31 mouse cellular contexts compared by ENCODE assay signal in the genomic region with DNA sequence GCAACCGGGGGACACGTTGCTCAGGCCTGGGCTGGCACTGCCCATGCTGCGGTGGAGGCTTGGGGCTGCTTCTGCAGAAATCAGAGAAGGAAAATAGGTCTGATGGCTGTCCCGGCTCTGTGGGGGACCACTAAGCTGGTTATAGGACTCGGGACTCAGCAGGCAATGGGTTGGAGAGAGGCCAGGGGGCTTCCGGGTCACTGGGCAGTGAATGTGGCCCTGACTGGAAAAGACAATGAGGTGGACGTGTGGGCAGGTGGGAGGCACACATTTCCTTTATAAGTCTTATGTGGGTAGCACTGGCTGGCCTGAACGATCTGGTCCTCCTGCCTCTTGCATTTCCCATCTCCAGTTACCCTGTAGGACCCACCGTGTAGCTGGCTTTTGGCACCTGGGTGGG. TPM values are rescaled to one million over a fixed set of nuclear protein-coding genes. Genes with fewer than 3 reads are reported as not detected.
A peak's percentile ranks its signal among the peaks of the same experiment; 100 is the strongest.
DNase-seq lines count a peak whose midpoint lies in the region; ATAC-seq and TF ChIP-seq lines count a peak whose summit lies in the region.
"Had no signal": no experiment of that assay in that cellular context is flagged by ENCODE, and none has a peak within 500 bp of the region (broad histone marks: within the 10 kb centered on the region; RNA-seq: fewer than 3 reads in every experiment).

No protein-coding gene starts in this region.

- peak overlapping the region; percentile 30; the same call in 1 of the 2 replicates for H3K27ac ChIP-seq in hindbrain, embryonic 10.5 days
- no peak overlapping the region for H3K27ac ChIP-seq in hindbrain, embryonic 14.5 days
- H3K27ac ChIP-seq in midbrain, embryonic 12.5 days (replicated peaks) = no peak overlapping the region
- H3K27ac ChIP-seq in midbrain, embryonic 16.5 days (ENCODE audit: low read length) = no peak overlapping the region
- H3K27ac ChIP-seq: embryonic facial prominence, embryonic 13.5 days; forebrain, embryonic 12.5 days; forebrain, embryonic 15.5 days; heart, embryonic 15.5 days; hindbrain, postnatal 0 days had no signal

- H3K4me3 ChIP-seq in hindbrain, embryonic 10.5 days = no peak overlapping the region
- no peak overlapping the region for H3K4me3 ChIP-seq in hindbrain, embryonic 14.5 days (replicated peaks; ENCODE audit: low read length)
- H3K4me3 ChIP-seq in midbrain, embryonic 12.5 days = no peak overlapping the region
- H3K4me3 ChIP-seq in midbrain, embryonic 16.5 days (ENCODE audit: low read depth, low read length) = no peak overlapping the region
- peak overlapping the region; percentile 62 for H3K4me3 ChIP-seq in E14TG2a.4 (replicated peaks; ENCODE audit: low read length)
- H3K4me3 ChIP-seq: embryonic facial prominence, embryonic 13.5 days; erythroblast, embryonic 14.5 days; forebrain, embryonic 12.5 days; forebrain, embryonic 15.5 days; heart, embryonic 12.5 days; heart, embryonic 15.5 days had no signal

- peaks cover 66% of the 10 kb centered on the region for H3K4me1 ChIP-seq in hindbrain, embryonic 10.5 days (replicated peaks)
- H3K4me1 ChIP-seq in hindbrain, embryonic 14.5 days (replicated peaks; ENCODE audit: control insufficient read depth, insufficient read depth, low read length) = 0 out of 2 replicates have a peak, but pooled peaks cover 9% of the 10 kb centered on the region
- H3K4me1 ChIP-seq in midbrain, embryonic 12.5 days = peaks cover 25% of the 10 kb centered on the region
- H3K4me1 ChIP-seq in midbrain, embryonic 16.5 days (ENCODE audit: control insufficient read depth, insufficient read depth, low read length) = peaks cover 10% of the 10 kb centered on the region
- H3K4me1 ChIP-seq in E14TG2a.4 (replicated peaks; ENCODE audit: low read depth, low read length) = peaks cover 69% of the 10 kb centered on the region

- no peaks in the 10 kb centered on the region for H3K36me3 ChIP-seq in hindbrain, embryonic 10.5 days
- H3K36me3 ChIP-seq in hindbrain, embryonic 14.5 days (replicated peaks; ENCODE audit: control insufficient read depth, insufficient read depth) = no peaks in the 10 kb centered on the region
- no peaks in the 10 kb centered on the region for H3K36me3 ChIP-seq in midbrain, embryonic 12.5 days
- H3K36me3 ChIP-seq in midbrain, embryonic 16.5 days (ENCODE audit: control insufficient read depth, insufficient read depth, low read length) = no peaks in the 10 kb centered on the region
- no peaks in the 10 kb centered on the region for H3K36me3 ChIP-seq in E14TG2a.4 (ENCODE audit: insufficient read depth, low read length)
- H3K36me3 ChIP-seq: embryonic facial prominence, embryonic 13.5 days; forebrain, embryonic 12.5 days; forebrain, embryonic 15.5 days; G1E; heart, embryonic 12.5 days; heart, embryonic 15.5 days had no signal

- no peak for ATAC-seq in hindbrain, embryonic 14.5 days (ENCODE audit: low FRiP score)
- ATAC-seq in midbrain, embryonic 12.5 days (ENCODE audit: low FRiP score, low read depth) = no peak
- ATAC-seq in midbrain, embryonic 16.5 days = no peak
- ATAC-seq: CD4-positive, CD25-positive, alpha-beta regulatory T cell, adult 4 months; forebrain, embryonic 15.5 days; hindbrain, postnatal 0 days; inflammation-experienced regulatory T-cells, adult 6 months; Patski had no signal

- H3K27me3 ChIP-seq in hindbrain, embryonic 10.5 days (ENCODE audit: insufficient read depth, poor library complexity, severe bottlenecking) = peaks cover 32% of the 10 kb centered on the region
- H3K27me3 ChIP-seq in hindbrain, embryonic 14.5 days (ENCODE audit: control insufficient read depth, insufficient read depth, low read length) = no peaks in the 10 kb centered on the region
- H3K27me3 ChIP-seq in midbrain, embryonic 12.5 days = peaks cover 31% of the 10 kb centered on the region
- no peaks in the 10 kb centered on the region for H3K27me3 ChIP-seq in midbrain, embryonic 16.5 days (ENCODE audit: control insufficient read depth, insufficient read depth, low read depth, low read length)
- peaks cover 58% of the 10 kb centered on the region for H3K27me3 ChIP-seq in E14TG2a.4 (ENCODE audit: insufficient read depth, low read length)
- H3K27me3 ChIP-seq: forebrain, embryonic 15.5 days had no signal

- no peak overlapping the region for H3K4me2 ChIP-seq in hindbrain, embryonic 14.5 days (replicated peaks)
- no peak overlapping the region for H3K4me2 ChIP-seq in midbrain, embryonic 12.5 days (replicated peaks)
- no peak overlapping the region for H3K4me2 ChIP-seq in midbrain, embryonic 16.5 days (ENCODE audit: low read length)
- H3K4me2 ChIP-seq: embryonic facial prominence, embryonic 13.5 days; forebrain, embryonic 12.5 days; forebrain, embryonic 15.5 days; heart, embryonic 12.5 days; heart, embryonic 15.5 days had no signal

- H3K9ac ChIP-seq in hindbrain, embryonic 14.5 days = no peak overlapping the region
- 0 out of 2 replicates have a peak overlapping the region, but pooled peaks have one; percentile 15 for H3K9ac ChIP-seq in midbrain, embryonic 12.5 days (replicated peaks)
- no peak overlapping the region for H3K9ac ChIP-seq in midbrain, embryonic 16.5 days (ENCODE audit: low read depth, low read length)
- H3K9ac ChIP-seq: embryonic facial prominence, embryonic 13.5 days; forebrain, embryonic 12.5 days; forebrain, embryonic 15.5 days; heart, embryonic 12.5 days; heart, embryonic 15.5 days had no signal

- TF ChIP-seq CTCF in E14TG2a.4 (conservative IDR thresholded peaks at IDR 0.05; ENCODE audit: low read length) = no peak

- DNase-seq in hindbrain, embryonic 10.5 days (ENCODE audit: low spot score) = no peak
- no peak for DNase-seq in hindbrain, embryonic 14.5 days (ENCODE audit: low spot score)
- peak; percentile 52 for DNase-seq in retina, embryonic 14.5 days (ENCODE audit: low spot score)
- DNase-seq in layer of hippocampus, postnatal 36 days = no peak
- no peak for DNase-seq in adrenal gland, adult 8-10 months
- DNase-seq: adrenal gland, postnatal 14 days; B cell, adult 2 months; cerebellum, adult 11-12 months; cerebellum, adult 8-10 months; gastrocnemius, postnatal 25 days; heart, adult 18-20 months; heart, postnatal 10 days; heart, postnatal 36 days; kidney, adult 11 months had no signal

- H3K9me3 ChIP-seq in hindbrain, embryonic 10.5 days = no peaks in the 10 kb centered on the region
- no peaks in the 10 kb centered on the region for H3K9me3 ChIP-seq in hindbrain, embryonic 14.5 days (ENCODE audit: control insufficient read depth, low read length)
- H3K9me3 ChIP-seq in midbrain, embryonic 12.5 days = no peaks in the 10 kb centered on the region
- H3K9me3 ChIP-seq in midbrain, embryonic 16.5 days (replicated peaks; ENCODE audit: control insufficient read depth, low read length, poor library complexity, severe bottlenecking) = no peaks in the 10 kb centered on the region
- H3K9me3 ChIP-seq in E14TG2a.4 (ENCODE audit: low read length) = no peaks in the 10 kb centered on the region
- H3K9me3 ChIP-seq: embryonic facial prominence, embryonic 13.5 days; forebrain, embryonic 12.5 days; forebrain, embryonic 15.5 days; G1E; heart, embryonic 12.5 days; heart, embryonic 15.5 days had no signal

- WGBS in hindbrain, embryonic 10.5 days = 52% methylated on average over 9 of the region's 9 CpGs
- 44% methylated on average over 9 of the region's 9 CpGs for WGBS in hindbrain, embryonic 14.5 days
- WGBS in midbrain, embryonic 12.5 days = 40% methylated on average over 9 of the region's 9 CpGs
- WGBS in midbrain, embryonic 16.5 days = 34% methylated on average over 9 of the region's 9 CpGs

RNA-seq across cellular contexts. Expression of gene Spdef, which starts 8.4 kb away (rescaled TPM):
- 0.13 and 0.31 TPM in 2 replicates for polyA plus RNA-seq in hindbrain, embryonic 10.5 days (2016; fragmentation: Nextera tagmentation; extraction: Ambion mirVana)
- polyA plus RNA-seq in hindbrain, embryonic 14.5 days (2014; fragmentation: Nextera tagmentation; extraction: Ambion mirVana) = 0.26 and 0.94 TPM in 2 replicates
- polyA plus RNA-seq in midbrain, embryonic 12.5 days (2016; fragmentation: Nextera tagmentation; extraction: Ambion mirVana) = 0.39 and 0.40 TPM in 2 replicates
- 1.5 and 2.6 TPM in 2 replicates for polyA plus RNA-seq in midbrain, embryonic 16.5 days (2015; fragmentation: Nextera tagmentation; extraction: Ambion mirVana)
- total RNA-seq in layer of hippocampus, postnatal 36 days (2021) = under 1 TPM in 1 of 2 experiments, not detected in 1; 0.90 TPM
- under 1 TPM in 1 of 4 experiments, not detected in 3; 0.37 TPM for total RNA-seq in adrenal gland, adult 8-10 months (2022)
- total RNA-seq: adrenal gland, postnatal 14 days; common myeloid progenitor, adult 5-6 weeks; G1E; gastrocnemius, adult 8-10 months; heart, postnatal 36 days had no signal
- polyA plus RNA-seq: CD4-positive, CD25-positive, alpha-beta regulatory T cell, adult 4 months; embryonic facial prominence, embryonic 13.5 days; erythroblast, embryonic 14.5 days; hindbrain, embryonic 11.5 days; inflammation-experienced regulatory T-cells, adult 6 months; Patski had no signal
